Mouse (Mus musculus) adrenal gland, postnatal 14 days (tissue): ENCODE results near the gene Eif4g1. TPM values are rescaled to one million over a fixed set of nuclear protein-coding genes. Genes with fewer than 3 reads are reported as not detected.

Source experiments
- DNase-seq: peaks from one replicate; pipeline ENCODE4 v3.0.0; 2021; ENCODE audit warnings: mixed read lengths
- total RNA-seq: library from RNA; stranded (reverse); gene quantifications from 2 replicates; pipeline ENCODE4 v1.2.3, GENCODE M21; 2021

Eif4g1 gene
- total RNA-seq, 1 experiment from 2014 or later: 389 TPM

GRCm38 (mm10) chr16:20672965-20673705 lies 5.0 kb downstream of the Eif4g1 start:
- DNase-seq: peak; percentile 87

- peak; percentile 78 for DNase-seq
These were observed 5.7 kb downstream of the Eif4g1 start for GRCm38 (mm10) chr16:20673706-20674303.

GRCm38 (mm10) chr16:20675213-20675612 lies 7.1 kb downstream of the Eif4g1 start:
- no peak for DNase-seq

- no peak for DNase-seq
These were observed 8.6 kb downstream of the Eif4g1 start for GRCm38 (mm10) chr16:20676702-20677101.

DNA sequence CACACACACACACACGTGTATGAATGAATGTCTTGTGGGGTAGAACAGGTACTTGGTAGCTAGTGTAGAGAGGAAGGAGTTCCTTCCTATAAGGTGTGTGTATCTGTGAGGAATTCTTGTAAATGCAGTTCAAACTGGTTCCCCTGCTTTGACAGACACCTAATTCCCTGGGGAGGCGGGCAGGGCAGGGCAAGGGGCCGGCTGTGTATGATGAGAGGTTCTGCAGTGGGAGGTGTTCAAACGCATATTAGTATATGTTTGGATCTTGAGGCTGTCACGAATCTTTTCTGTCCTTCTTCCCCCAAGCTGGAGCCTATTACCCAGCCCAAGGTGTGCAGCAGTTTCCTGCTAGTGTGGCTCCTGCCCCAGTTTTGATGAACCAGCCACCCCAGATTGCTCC lies 9.3 kb downstream of the Eif4g1 start:
- DNase-seq: no peak

- peak; percentile 97 for DNase-seq
These were observed 10.0 kb downstream of the Eif4g1 start for GRCm38 (mm10) chr16:20677974-20678675.

GRCm38 (mm10) chr16:20690774-20691173 lies 22.7 kb downstream of the Eif4g1 start:
- DNase-seq: no peak

GRCm38 (mm10) chr16:20691617-20692016 lies 23.5 kb downstream of the Eif4g1 start:
- no peak for DNase-seq

DNA sequence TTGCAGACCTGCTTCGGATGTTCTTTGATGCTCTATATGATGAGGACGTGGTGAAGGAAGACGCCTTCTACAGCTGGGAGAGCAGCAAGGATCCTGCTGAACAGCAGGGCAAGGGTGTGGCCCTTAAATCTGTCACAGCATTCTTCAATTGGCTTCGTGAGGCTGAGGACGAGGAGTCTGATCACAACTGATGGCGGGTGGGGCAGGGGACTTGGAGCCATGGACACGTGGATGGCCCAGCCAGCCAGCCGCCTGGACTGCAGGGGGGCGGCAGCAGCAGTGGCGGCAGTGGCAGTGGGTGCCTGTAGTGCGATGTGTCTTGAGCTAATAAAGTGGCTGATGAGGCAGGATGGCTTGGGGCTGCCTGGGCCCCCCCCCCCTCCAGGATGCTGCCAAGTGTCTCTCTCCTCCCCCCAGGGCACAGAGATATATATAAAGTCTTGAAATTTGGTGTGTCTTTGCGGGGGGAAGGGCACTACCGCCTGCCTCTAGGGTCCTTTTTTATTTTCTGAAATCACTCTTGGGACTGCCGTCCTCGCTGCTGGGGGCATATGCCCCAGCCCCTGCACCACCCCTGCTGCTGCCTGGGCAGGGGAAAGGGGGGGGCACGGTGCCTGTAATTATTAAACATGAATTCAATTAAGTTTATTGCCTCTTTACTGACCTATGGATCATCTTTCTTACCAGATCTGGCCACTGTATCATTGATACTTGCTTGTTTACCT lies 24.3 kb downstream of the Eif4g1 start:
- DNase-seq: no peak

DNA sequence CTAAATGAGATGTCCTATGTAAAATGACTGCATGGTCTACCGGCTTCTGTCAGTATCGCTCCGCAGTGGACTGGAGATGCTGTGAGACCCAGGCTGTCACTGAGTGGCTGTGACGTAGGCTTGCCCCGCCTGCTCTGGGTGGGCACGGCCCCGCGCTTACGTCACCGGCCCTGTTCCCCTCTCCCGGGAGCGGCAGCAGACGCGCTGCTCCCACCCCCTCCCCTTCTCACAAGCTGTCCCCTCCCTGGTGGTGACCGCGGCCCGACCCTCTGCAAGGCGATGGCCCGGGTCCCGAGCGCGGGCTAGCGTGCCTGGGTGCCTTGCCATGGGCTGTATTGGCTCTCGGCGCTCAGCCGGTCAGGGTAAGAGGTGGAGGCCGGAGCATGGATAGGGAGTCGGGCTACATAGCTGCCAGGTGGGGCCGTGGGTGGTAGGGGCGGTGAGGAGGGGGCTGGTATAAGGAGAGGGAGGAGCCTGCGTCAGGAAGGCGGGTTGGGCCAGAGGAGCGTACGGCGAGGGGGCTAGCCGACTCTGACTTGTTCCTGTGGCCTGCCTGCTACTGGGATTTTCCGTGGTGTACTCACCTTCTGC lies 25.1 kb downstream of the Eif4g1 start, which contains the start of gene Fam131a:
TSS of gene Fam131a (plus strand) at position 131 of the 591 bp plus-strand sequence.
- DNase-seq: peak; percentile 93

- DNase-seq: peak; percentile 37
These were observed 26.7 kb downstream of the Eif4g1 start for GRCm38 (mm10) chr16:20694781-20695180.

GRCm38 (mm10) chr16:20695622-20696323 lies 27.7 kb downstream of the Eif4g1 start:
- peak; percentile 91 for DNase-seq

DNA sequence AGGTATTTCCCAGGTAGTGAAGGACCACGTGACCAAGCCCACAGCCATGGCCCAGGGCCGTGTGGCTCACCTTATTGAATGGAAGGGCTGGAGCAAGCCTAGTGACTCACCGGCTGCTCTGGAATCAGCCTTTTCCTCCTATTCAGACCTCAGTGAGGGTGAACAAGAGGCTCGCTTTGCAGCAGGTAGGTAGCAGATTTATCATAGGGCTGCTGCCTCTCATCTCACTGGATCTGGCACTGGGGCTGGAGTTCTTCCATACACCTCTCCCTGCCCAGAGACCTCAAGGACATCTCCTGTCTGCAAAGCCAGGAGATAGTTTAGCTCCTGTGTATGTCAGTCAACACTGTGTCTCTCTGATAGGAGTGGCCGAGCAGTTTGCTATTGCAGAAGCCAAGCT lies 31.2 kb downstream of the Eif4g1 start:
- no peak for DNase-seq

DNA sequence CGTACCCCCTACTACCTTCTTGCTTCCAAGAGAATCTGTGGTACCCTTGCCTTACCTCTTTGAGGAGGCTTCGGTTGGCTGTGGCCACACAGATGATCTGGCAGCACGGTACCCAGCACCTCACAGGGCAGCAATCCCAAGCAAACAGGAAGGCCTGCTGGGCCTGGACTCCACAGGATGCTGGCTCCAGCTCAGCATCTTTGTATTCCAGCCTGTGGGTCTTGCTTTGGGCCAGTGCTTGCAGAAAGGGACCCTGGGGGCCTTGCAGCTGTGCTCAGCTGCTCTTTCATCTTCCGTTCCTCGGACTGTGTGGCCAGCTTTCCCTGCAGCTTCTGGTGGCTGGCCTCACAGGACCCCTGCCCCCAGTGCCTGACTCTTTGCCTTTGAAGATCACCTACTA lies 31.9 kb downstream of the Eif4g1 start:
- no peak for DNase-seq

DNA sequence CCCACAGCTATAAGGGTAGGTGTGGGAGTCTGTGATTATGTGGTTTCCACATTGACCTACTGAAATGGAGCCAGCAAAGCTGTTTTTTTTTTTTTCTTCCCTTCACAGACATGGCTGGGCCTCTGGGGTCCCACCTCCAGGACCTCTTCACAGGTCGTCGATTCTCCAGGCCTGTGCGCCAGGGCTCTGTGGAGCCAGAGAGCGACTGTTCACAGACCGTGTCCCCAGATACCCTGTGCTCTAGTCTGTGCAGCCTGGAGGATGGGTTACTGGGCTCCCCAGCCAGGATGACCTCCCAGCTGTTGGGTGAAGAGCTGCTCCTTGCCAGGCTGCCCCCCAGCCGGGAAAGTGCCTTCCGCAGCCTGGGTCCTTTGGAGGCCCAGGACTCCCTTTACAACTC lies 33.2 kb downstream of the Eif4g1 start:
- no peak for DNase-seq

GRCm38 (mm10) chr16:20701729-20702521 lies 33.8 kb downstream of the Eif4g1 start:
- DNase-seq: no peak

DNA sequence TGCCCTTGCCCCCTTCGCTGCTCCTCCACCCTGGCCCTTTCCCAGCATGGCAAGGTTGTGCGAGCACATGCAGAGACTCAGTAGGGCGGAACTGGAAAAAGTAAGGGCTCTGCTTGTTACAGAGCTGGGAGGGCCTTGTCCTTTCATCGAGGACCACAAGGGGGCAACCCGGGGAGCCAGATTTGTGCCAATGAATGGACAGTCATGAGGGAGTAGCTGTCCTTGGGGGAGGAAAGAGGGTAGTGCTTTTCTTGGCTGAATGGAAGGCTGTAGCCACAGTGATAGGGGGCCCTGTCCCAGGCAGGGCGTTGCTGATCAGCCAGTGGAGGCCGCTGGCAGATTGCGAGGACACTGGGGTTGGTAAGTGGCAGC lies 34.4 kb downstream of the Eif4g1 start:
- peak; percentile 94 for DNase-seq

GRCm38 (mm10) chr16:20703071-20703470 lies 35.0 kb downstream of the Eif4g1 start:
- DNase-seq: no peak

DNA sequence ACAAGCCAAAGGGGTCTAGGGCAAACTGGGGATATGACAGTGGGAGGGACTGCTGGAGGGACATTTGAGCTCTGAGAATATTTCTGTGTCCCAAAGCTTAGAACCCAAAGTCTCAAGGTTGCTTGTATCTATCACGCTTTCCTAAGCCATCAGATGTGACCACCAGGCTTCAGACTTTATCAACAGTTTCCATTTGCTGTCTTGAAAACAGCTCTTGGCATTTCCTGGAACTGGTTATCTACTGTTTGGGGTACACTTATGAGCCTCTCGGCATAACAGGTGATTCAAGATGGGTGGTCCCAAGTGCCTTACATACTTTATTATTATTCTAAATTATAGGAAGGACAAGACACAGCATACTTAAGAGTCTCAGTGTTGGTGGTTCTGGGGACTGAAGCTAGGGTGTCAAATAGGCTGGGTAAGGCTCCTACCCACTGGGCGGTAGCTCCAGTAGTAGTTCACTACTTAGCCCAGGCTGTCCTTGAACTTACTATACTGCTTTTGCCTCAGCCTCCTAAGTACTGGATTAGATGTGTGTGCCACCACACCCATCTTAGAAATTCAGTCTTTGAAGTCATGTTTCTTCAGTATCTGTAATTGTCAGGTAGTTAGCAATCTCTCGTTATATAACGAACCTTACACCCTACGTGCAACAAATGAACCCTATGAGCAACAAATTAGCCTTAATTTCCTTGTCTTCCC lies 35.7 kb downstream of the Eif4g1 start:
- no peak for DNase-seq

DNA sequence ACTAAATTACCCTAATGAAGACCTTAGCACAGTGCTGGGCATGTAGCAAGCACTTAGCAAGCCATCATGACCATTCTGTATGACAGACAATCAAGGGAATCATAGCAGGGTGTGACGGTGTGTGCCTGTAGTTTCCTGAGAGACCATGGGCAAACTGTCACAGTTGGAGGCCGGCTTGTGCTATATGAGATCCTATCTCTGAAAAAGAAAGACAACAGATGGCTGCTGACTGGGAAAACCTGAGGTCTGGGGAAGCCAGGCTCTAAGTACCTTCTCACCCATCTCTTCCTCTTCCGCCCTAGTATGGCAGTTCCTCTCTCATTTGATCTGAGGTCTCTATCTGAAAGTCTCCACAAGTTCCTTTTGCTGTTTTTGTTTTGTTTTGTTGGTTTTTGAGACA lies 37.7 kb downstream of the Eif4g1 start:
- no peak for DNase-seq
